Mouse (Mus musculus): Measurements from ENCODE around the gene Pcolce2.
"Not testable (repeated sequence)": the region's sequence is repeated elsewhere in the genome, so short reads cannot be mapped to it uniquely, and the experiment has no call there.

Gene Pcolce2

DNA sequence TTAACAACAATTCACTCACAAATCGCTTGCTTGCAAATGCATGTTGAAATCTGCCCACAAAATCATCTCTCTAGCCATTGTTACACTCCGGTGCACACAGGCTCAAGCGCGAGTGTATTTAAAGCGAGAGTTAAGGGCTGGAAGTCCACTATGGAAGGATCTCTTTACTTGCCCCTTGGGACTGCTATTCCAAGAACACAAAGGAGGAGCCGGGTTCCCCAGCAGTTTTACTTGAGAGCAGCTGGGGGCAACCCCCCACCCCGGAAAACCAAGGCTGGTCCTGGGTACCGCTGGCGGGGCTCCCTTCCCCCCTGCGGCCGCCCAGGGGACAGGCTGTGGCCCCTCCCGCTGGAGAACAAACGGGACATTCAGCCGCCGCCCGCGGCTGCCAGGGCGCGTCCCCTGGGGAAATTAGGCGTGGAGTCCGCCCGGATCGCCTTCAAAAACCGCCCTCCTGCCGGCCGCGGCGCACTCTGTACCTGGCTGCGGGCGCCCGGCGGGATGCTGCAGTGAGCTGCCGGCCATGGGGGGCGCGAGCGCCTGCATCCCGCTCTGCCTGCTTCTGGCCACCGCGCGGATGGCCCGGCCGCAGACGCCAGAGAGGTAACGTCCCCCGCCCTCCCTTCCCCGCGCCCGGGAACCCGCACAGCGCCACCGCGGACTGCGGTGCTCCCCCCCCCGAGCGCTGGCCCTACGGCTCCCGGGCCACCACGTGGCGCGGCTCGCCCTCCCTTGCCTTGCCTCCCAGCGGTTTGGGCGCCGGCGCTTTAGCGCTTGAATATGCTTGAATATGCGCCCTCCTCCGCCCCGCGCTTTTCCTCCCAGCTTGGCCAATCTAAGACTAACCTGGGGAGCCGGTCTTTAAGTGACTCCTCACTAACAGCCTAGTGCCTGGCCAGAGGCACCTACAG lies at the start of gene Pcolce2:
Gene Pcolce2 (plus strand): TSS at position 331 of the 911 bp plus-strand sequence.
- peak; percentile 32 for DNase-seq (ENCODE audit: low read depth, low spot score)

- no peak for DNase-seq (ENCODE audit: low read depth, low spot score)
Measured at GRCm38 (mm10) chr9:95588070-95588469, 49.3 kb upstream of the Pcolce2 start.

GRCm38 (mm10) chr9:95594291-95594690 lies 43.1 kb upstream of the Pcolce2 start:
- no peak for DNase-seq (ENCODE audit: low read depth, low spot score)

DNA sequence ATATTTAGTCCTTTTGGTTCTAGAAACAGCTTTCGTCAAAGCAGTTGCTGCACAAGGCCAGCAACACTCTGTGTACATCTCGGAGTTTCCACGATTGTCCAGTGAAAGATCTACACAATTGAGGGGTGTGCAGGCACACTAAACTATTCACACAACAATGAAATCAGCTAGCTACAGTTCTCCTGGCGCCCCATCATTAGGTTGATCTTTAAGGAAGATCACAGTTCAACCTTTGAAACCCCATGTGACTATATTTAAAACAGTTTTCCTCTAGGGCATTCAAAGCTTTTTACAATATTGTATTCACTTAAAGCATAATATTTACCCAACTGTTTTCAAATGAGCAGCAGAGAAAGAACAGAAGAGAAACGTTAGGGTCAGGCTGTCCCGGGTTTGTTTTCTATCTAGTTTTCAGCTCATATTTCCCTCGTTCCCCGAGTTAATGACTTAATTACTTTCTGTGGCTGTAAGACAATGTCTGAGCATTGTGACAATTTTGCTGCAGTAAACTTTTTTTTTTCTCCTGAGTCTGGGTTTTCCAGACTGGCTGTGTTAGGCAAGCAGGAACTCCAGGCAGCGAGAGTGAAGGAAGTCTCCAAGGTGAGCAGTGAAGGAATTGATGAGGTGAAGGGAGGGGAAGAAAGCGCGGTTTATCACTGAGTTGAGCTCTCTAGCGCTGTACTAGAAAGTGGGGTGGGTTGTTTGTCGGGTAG lies 39.8 kb upstream of the Pcolce2 start:
- DNase-seq (ENCODE audit: low read depth, low spot score): no peak

- DNase-seq (ENCODE audit: low read depth, low spot score): no peak
Measured at GRCm38 (mm10) chr9:95598179-95598721, 39.2 kb upstream of the Pcolce2 start.

- DNase-seq (ENCODE audit: low read depth, low spot score): no peak
Measured at GRCm38 (mm10) chr9:95599399-95599798, 38.0 kb upstream of the Pcolce2 start.

- DNase-seq (ENCODE audit: low read depth, low spot score): no peak
Measured at GRCm38 (mm10) chr9:95602849-95603248, 34.6 kb upstream of the Pcolce2 start.

DNA sequence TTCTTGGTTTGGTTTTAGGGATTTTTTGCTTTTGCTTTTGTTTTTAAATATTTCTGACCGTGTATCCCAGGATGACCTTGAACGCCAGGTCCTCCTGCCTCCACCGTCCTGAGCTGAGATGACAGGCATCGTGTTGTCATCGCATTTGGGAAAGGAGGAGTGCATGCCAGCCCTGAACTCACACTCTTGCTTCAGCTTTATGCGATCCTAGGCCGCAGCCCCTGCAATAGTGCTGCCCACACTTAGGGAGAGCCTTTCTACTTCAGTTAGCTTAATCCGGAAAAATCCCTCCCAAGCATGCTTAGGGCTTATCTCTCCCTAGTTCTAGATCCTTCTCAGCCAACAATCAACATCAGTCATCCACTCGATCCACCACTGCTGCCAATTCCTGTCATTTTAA lies 34.1 kb upstream of the Pcolce2 start:
- no peak for DNase-seq (ENCODE audit: low read depth, low spot score)

DNA sequence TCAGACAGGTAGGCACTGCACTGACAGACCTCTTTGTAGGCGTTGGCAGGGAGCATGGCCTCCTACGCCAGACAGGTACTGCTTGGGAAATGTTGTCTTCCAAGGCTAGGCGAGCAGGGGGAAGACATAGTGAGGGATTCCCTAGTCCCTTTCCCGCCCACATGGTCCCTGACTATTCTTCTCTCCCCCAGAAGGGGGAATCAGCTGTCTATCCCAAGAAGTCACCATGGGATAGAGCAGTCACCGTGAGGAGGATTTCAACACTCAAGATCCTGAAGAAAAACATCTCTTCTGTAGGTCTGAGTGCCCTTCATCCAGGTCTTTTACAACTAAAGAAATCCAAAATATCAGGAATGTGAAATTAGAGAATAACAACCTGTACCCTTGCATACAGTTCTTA lies 30.2 kb upstream of the Pcolce2 start:
- DNase-seq (ENCODE audit: low read depth, low spot score): no peak

DNA sequence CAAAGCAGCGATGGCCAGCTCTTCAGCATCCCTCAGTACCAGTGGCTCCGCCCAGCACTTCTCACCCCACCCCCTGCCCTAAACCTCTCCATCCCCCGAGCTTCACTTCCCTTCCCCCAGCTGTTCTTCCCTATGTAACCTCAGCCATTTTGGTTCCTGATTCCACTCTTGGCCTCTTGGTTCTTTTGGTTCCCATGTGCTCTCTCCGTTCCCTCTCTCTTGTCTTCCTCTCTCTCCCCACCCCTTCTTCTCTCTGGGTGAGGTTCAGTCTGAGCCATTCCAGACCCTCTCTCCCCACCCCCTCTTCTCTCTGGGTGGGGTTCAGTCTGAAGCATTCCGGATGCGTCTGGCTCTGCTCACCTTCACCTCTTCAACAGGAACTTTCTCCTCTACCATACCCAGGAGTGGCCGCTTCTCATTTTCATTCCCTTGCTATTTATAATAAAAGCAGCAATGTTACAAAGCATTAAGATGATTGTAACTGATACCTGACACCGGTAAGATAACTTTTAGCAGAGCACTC lies 25.1 kb upstream of the Pcolce2 start:
- DNase-seq (ENCODE audit: low read depth, low spot score): no peak

- no peak for DNase-seq (ENCODE audit: low read depth, low spot score)
Measured at GRCm38 (mm10) chr9:95613426-95614127, 23.8 kb upstream of the Pcolce2 start.

DNA sequence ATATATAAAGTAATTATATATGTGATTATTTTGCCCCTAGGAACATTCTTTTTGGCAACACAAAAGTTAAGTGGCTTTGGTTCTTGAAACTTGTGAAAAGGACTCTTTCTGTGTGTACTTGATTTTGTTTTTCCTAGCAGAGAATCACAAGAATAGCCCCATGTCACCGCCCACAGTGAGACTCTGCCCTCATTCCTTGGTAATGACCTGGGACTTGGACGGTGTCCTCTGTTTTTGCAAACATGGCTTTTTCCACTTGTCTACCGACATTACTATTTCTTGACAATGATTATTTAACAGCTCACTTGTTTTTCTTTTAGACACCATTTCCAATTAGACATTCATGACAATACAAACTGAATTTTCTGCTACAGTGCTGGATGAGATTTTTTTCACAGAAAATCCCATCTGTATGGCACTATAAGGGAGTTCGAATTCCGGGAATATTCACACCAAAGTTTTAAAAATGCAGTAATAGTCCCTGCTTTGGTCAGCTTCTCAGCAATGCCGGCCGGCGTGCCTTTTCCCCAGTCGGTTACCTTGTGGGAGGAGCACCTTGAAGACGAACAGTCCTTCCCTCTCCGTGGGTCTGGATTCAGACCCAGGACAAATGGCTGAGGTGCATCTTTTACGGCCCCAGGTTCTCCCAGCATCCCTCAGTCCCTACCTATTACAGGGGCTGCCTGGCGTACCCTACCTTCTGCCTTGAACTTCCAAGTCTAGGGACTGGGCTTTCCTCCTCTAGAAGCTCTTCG lies 22.4 kb upstream of the Pcolce2 start:
- peak; percentile 18 for DNase-seq (ENCODE audit: low read depth, low spot score)

DNA sequence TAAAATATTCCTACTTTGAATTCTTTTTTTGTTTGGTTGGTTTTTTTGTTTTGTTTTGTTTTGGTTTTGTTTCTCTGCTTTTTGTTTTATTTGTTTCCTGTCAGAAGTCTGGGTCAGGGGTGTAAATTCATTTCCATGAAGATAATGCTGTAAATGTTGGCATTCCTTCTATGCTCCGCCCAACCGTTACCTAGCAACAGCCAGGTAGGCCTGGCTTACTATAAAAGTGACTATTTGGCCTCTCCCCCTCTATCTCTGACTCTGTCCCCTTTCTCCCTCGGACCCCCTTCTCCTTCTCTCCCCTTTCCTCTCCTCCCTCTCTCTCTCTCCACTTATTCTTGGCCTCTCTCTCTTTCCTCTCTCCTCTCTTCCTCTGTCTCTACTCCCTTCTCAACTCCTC lies 21.4 kb upstream of the Pcolce2 start:
- DNase-seq (ENCODE audit: low read depth, low spot score): no peak

DNA sequence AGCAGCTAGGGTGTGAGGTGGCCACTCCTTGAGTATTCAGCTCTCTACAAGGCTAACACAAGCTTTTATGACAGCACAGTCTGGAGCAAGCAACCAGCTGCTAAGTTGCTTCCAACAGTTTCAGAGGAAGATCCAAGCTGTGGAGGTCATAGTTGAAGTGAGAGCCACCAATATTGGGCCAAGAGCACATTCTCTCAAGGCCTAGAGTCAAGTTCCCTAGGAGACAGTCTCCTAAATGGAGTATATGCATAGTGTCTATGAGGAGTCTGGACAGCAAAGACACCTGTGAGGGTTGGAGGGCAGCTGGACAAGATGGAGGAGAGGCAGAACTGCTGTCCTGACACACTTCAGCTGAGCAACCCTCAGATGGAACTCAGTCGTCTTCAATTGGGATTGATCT lies 18.8 kb upstream of the Pcolce2 start:
- DNase-seq (ENCODE audit: low read depth, low spot score): no peak

GRCm38 (mm10) chr9:95624072-95624471 lies 13.3 kb upstream of the Pcolce2 start:
- peak; percentile 80 for DNase-seq (ENCODE audit: low read depth, low spot score)

DNA sequence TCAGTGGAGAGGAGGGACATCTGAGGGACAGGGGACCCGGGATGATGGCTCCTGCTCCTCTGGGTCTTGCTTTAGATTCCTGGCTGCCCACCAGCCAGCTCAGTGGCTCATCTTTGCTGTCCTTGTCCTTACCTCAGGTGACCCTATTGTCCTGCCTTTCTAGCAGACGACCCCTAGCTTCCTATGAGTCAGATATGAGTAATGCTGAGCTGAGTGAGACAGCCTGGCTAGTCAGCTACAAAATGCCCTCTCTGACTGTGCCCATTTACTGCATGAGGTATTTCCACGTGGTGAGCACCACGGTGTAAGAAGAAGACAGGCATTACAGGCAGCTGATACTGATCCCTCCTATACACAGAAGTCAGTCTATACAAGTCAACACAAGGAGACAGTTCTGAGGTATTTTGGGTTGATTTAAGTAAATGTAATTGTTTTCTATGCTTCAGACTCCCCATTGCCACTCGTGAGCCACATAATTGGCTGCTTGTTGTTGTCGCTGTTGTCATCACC lies 8.9 kb upstream of the Pcolce2 start:
- DNase-seq (ENCODE audit: low read depth, low spot score): peak; percentile 76

DNA sequence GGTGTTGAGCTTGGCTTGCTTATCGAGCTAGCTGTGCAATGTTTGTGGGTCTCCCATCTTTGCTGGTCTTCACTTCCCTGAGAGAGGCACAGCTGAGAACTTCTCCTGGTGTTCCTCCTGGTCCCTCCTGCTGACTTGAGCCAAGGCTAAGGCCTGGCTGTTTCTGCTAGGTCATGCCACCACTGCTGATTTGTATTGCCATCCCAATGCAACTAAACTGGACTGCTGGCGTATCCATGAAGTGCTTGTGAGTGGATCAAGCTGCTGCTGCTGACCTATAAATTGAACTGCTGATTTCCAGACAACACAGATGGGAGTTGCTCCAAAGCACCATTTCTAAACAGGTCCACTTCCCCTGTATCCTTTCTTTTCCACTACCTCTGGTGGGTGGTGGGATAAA lies 7.8 kb upstream of the Pcolce2 start:
- not testable (repeated sequence) for DNase-seq (ENCODE audit: low read depth, low spot score)

GRCm38 (mm10) chr9:95636395-95636794 lies 1.0 kb upstream of the Pcolce2 start:
- DNase-seq (ENCODE audit: low read depth, low spot score): no peak

DNA sequence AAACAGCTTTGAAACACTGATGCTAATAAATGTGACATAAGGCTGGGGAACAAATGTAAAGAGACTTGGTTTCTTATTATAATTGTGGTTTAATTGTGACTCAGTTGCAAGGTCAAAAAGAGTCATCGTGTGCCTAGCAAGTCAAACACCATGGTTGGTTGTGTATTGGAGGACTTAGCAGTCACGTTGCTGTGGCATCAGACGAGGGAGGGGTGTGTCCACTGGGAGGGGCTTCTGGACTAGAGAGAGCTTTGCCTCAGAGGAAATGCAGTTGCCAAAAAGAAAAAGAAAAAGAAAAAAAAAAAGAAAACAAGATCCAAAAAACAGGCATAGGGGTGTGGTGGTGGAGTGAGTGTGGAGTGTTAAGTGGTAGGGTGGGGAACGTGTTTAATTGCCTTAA lies 2.5 kb downstream of the Pcolce2 start:
- peak; percentile 25 for DNase-seq (ENCODE audit: low read depth, low spot score)

- DNase-seq (ENCODE audit: low read depth, low spot score): no peak
Measured at GRCm38 (mm10) chr9:95645926-95646325, 8.5 kb downstream of the Pcolce2 start.

DNA sequence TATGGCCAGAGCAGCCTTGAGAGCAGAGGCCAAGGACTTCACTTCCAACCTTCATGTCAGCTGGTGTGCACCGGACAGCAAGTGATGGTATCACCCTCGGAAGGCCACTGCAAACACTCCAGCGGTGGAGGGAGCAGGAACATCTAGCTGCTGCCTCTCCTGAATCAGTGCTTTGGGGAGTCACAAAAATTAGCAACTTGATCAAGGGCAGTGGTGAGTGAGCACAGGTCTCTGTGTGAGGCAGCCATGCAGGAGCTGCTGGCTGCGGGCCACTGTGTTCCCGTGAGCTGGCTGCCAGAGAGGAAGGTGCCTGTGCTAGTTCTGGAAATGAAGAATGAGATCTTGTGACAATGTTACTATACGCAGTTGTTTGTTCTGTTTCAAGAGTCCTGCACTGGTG lies 16.0 kb downstream of the Pcolce2 start:
- no peak for DNase-seq (ENCODE audit: low read depth, low spot score)
